Mouse (Mus musculus) G1E (cell line): ENCODE results near the gene Nfkbid.
"Not testable (repeated sequence)": the region's sequence is repeated elsewhere in the genome, so short reads cannot be mapped to it uniquely, and the experiment has no call there.

Source experiments
- CTCF ChIP-seq: IDR thresholded peaks from 2 replicates; pipeline ENCODE4 v1.5.1; 2012; ENCODE audit warnings: low read depth, low read length, inconsistent platforms, mixed read lengths
- GATA1 ChIP-seq: IDR thresholded peaks from 2 replicates; pipeline ENCODE4 v1.6.1; 2012; ENCODE audit warnings: borderline replicate concordance, low read length, inconsistent platforms, mixed read lengths
- GATA2 ChIP-seq: IDR thresholded peaks from 2 replicates; pipeline ENCODE4 v1.6.1; 2012; ENCODE audit warnings: low read depth, low read length, inconsistent platforms, borderline replicate concordance
- POLR2AphosphoS5 ChIP-seq: IDR thresholded peaks from 2 replicates; pipeline ENCODE4 v1.6.1; 2012; ENCODE audit warnings: low read depth, low read length, inconsistent platforms; ENCODE audit not compliant: insufficient replicate concordance
- TAL1 ChIP-seq: conservative IDR thresholded peaks from 2 replicates; pipeline ENCODE4 v1.6.1; 2012; ENCODE audit warnings: low read depth, low read length, inconsistent platforms, mixed read lengths

DNA sequence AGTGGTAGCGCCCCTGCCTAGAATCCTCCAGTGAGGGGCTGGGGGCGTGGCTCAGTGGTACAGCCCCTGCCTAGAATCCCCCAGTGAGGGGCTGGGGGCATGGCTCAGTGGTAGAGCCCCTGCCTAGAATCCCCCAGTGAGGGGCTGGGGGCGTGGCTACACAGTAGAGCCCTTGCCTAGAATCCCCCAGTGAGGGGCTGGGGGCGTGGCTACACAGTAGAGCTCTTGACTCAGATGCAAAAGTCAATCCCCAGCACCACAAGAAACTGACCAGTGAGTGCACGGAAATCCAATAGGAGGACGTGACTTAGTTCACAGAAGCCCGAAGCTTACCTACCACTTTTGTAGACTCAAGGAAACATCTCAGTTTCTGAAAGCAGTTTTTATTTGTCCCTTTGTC, 54.6 kb downstream of the Nfkbid start:
- not testable (repeated sequence) for TF ChIP-seq CTCF, GATA1, POLR2AphosphoS5, TAL1, GATA2
